Mouse (Mus musculus) liver, embryonic 11.5 days (tissue): ENCODE results near the gene Gm37240. TPM values are rescaled to one million over a fixed set of nuclear protein-coding genes. Genes with fewer than 3 reads are reported as not detected.

Experiments used
- ATAC-seq: fragments of 200-750 bp; cut with Nextera tagmentation; replicated peaks from 2 replicates; pipeline ENCODE4 v1.8.0; 2017; ENCODE audit warnings: moderate number of reproducible peaks, mild to moderate bottlenecking, moderate TSS enrichment, moderate library complexity; ENCODE audit not compliant: low FRiP score
- DNase-seq: peaks from one replicate; pipeline ENCODE4 v3.0.0-alpha.2; 2017; ENCODE audit warnings: low spot score
- H3K27ac ChIP-seq: fragments of 300-500 bp; sonication (generic); 2 replicates; pipeline ENCODE4 v1.5.1; 2014; ENCODE audit warnings: mild to moderate bottlenecking, low read depth, low read length, control low read depth
- H3K27me3 ChIP-seq: fragments of 300-500 bp; sonication (generic); replicated peaks from 2 replicates; pipeline ENCODE4 v1.6.1; 2014; ENCODE audit warnings: low read length, mixed read lengths; ENCODE audit not compliant: control insufficient read depth, insufficient read depth
- H3K36me3 ChIP-seq: fragments of 300-500 bp; sonication (generic); 2 replicates; pipeline ENCODE4 v1.6.1; 2014; ENCODE audit warnings: mild to moderate bottlenecking, low read length, moderate library complexity, mixed read lengths; ENCODE audit not compliant: control insufficient read depth, insufficient read depth
- H3K4me1 ChIP-seq: fragments of 300-500 bp; sonication (generic); replicated peaks from 2 replicates; pipeline ENCODE4 v1.6.1; 2014; ENCODE audit warnings: low read length, mixed read lengths; ENCODE audit not compliant: control insufficient read depth, insufficient read depth
- H3K4me2 ChIP-seq: fragments of 300-500 bp; sonication (generic); 2 replicates; pipeline ENCODE4 v1.6.1; 2014; ENCODE audit warnings: mild to moderate bottlenecking, control low read depth, moderate library complexity
- H3K4me3 ChIP-seq: fragments of 300-500 bp; sonication (generic); 2 replicates; pipeline ENCODE4 v1.5.1; 2014; ENCODE audit warnings: low read depth, low read length, control low read depth
- H3K9ac ChIP-seq: fragments of 300-500 bp; sonication (generic); 2 replicates; pipeline ENCODE4 v1.6.1; 2014; ENCODE audit warnings: low read depth, low read length, control low read depth
- H3K9me3 ChIP-seq: fragments of 300-500 bp; sonication (generic); 2 replicates; pipeline ENCODE4 v1.6.1; 2016; ENCODE audit warnings: low read length, inconsistent platforms, mixed read lengths; ENCODE audit not compliant: control insufficient read depth
- WGBS: fragments of 180-500 bp; shearing (Covaris S2); extraction: QIAGEN DNeasy Blood & Tissue Kit; methylation state at CpG from one replicate; pipeline ENCODE4 v1.1.7; 2014; 5-methylcytosine and 5-hydroxymethylcytosine counted together
- polyA plus RNA-seq: library from polyadenylated mRNA; unstranded; fragments of >200 nt; fragmentation: Nextera tagmentation; extraction: Ambion mirVana; gene quantifications from 2 replicates; pipeline ENCODE4 v1.2.1, GENCODE M21; 2014

Gm37240 gene
- polyA plus RNA-seq, 1 experiment from 2014 or later: 1.6 TPM

DNA sequence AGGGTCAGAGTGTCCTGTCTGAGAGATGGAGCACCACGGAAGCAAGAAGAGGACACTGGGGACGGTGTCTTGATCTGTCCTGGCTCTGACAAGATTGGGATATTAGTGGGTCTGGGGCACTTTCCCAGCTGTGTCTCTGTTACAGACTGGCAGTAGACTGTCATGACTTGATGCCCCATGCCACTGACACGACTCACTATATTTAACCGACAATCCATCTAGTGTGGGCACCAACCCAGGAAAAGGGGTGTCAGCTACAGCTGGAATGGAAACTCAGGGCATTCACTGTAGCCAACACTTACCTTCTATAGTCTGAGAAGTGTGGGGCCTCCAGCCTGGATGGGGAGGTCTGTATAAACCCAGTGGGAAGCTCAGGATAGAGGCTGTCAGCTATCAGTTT, 681.4 kb downstream of the Gm37240 start:
- H3K4me2 ChIP-seq: no peak overlapping the region
- 85% methylated on average over 4 of the region's 4 CpGs for WGBS
- H3K4me1 ChIP-seq: no peaks in the 10 kb centered on the region; the same call in 1 of the 2 replicates
- DNase-seq: no peak
- H3K36me3 ChIP-seq: no peaks in the 10 kb centered on the region
- H3K27ac ChIP-seq: no peak overlapping the region
- no peaks in the 10 kb centered on the region for H3K9me3 ChIP-seq
- H3K9ac ChIP-seq: no peak overlapping the region
- no peaks in the 10 kb centered on the region for H3K27me3 ChIP-seq
- no peak overlapping the region for H3K4me3 ChIP-seq
- no peak for ATAC-seq

DNA sequence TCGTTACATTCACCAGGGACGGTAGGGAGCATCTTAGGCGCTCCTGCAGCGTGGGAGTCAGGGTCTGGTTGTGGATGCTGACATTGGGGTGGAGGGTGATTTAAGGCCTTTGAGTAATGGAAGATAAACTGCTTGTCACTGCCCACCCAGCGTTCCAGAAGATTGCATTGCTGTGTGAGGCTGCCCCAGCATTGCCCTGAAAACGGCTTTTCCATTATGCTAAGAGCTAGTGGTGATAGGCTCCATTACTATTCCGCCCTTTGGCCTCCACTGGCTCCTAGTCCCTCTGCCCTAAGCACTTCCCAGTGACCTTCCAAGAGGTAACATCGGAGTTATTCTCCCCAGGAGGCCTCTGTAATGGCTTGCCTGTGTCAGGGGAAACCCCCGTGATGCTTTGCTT, 683.7 kb downstream of the Gm37240 start:
- H3K27me3 ChIP-seq: no peaks in the 10 kb centered on the region
- H3K27ac ChIP-seq: no peak overlapping the region
- no peaks in the 10 kb centered on the region for H3K9me3 ChIP-seq
- no peak overlapping the region for H3K4me3 ChIP-seq
- no peaks in the 10 kb centered on the region; the same call in 1 of the 2 replicates for H3K4me1 ChIP-seq
- no peaks in the 10 kb centered on the region for H3K36me3 ChIP-seq
- ATAC-seq: no peak
- WGBS: 57% methylated on average over 9 of the region's 9 CpGs
- H3K4me2 ChIP-seq: no peak overlapping the region
- no peak overlapping the region for H3K9ac ChIP-seq
- no peak for DNase-seq

DNA sequence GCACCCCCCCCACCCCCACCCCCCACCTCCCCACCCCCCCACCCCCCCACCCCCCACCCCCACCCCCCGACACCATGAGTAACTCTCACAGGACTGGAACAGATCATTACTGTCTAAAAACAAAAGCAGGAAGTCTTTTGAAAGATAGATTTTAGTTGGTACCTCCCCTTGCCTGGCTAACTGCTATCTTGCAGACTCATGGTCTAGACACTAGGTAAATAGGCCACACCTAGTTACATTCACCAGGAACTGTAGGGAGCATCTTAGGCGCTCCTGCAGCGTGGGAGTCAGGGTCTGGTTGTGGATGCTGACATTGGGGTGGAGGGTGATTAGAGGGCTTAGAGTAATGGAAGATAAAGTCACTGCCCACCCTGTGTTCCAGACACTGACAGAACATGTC, 684.6 kb downstream of the Gm37240 start:
- DNase-seq (no peak), ATAC-seq (no peak)
- no peaks in the 10 kb centered on the region for H3K9me3 ChIP-seq
- 48% methylated on average over 3 of the region's 3 CpGs for WGBS
- no peak overlapping the region for H3K27ac ChIP-seq
- H3K9ac ChIP-seq: no peak overlapping the region
- no peaks in the 10 kb centered on the region; the same call in 1 of the 2 replicates for H3K4me1 ChIP-seq
- H3K36me3 ChIP-seq: no peaks in the 10 kb centered on the region
- no peak overlapping the region for H3K4me2 ChIP-seq
- H3K27me3 ChIP-seq: no peaks in the 10 kb centered on the region
- H3K4me3 ChIP-seq: no peak overlapping the region

DNA sequence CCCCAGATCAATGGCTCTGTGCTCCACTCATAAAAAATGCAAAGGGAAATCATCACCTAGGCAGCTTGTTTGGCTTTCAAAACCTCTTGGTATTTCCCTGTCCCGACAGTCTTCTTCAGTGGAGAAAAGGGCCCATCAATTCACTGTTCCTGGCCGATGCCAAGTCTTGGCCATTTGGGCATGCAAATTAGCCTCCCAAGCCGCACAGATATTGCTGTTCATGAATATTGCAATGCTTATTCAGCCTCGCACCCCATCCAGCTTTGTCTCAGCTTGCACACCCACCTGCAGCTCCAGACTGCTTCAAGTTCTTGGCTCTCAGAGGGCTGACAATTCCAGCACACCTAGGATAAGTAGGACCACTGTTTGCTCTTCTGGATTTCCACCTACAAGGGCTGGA, 685.5 kb downstream of the Gm37240 start:
- H3K4me1 ChIP-seq: no peaks in the 10 kb centered on the region; the same call in 1 of the 2 replicates
- H3K4me2 ChIP-seq: no peak overlapping the region
- no peaks in the 10 kb centered on the region for H3K9me3 ChIP-seq
- no peak overlapping the region for H3K4me3 ChIP-seq
- H3K36me3 ChIP-seq: no peaks in the 10 kb centered on the region
- DNase-seq: no peak
- no peaks in the 10 kb centered on the region for H3K27me3 ChIP-seq
- no peak for ATAC-seq
- H3K9ac ChIP-seq: no peak overlapping the region
- 83% methylated on average over 4 of the region's 4 CpGs for WGBS
- H3K27ac ChIP-seq: no peak overlapping the region

DNA sequence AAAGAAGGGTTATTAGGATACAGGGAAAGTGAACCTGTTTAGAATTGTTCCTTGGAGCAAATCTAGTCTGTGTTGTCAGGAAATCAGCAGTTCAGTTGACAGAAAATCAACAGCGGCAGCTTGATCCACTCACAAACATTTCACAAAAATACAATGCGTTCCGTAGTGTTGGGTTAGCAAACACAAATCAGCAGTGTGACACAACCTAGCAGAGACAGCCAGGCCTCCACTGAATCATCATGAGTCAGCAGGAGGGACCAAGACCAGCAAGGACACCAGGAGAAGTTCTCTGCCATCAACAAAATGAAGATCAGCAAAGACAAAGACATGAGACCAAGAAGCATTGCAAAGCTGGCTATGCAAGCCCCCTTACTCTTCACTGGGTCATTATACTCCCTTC, 688.8 kb downstream of the Gm37240 start:
- H3K9me3 ChIP-seq: no peaks in the 10 kb centered on the region
- no peak overlapping the region for H3K4me3 ChIP-seq
- WGBS: 89% methylated on average over 3 of the region's 3 CpGs
- no peak for DNase-seq
- no peak overlapping the region for H3K4me2 ChIP-seq
- no peak for ATAC-seq
- no peaks in the 10 kb centered on the region; the same call in 1 of the 2 replicates for H3K4me1 ChIP-seq
- no peak overlapping the region for H3K9ac ChIP-seq
- H3K27ac ChIP-seq: no peak overlapping the region
- no peaks in the 10 kb centered on the region for H3K27me3 ChIP-seq
- no peaks in the 10 kb centered on the region for H3K36me3 ChIP-seq

DNA sequence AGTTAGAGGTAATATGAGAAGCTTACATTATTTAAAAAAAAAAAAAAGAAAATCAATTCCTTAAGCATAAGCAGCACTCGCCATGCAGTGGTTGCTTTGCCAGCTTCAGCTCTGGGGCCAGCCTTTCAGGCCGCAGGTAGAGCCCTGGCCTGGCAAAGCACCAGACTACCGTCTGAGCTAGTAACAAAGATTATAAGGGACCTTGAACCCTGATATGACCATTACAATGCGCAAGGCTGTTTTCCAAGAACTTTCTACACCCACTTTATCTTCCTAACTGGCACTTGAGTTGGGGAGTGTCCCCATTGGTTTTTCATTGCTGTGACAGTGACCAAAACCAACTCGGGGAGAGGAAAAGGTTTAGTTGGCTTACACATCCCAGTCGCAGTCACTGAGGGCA, 690.2 kb downstream of the Gm37240 start:
- no peaks in the 10 kb centered on the region for H3K9me3 ChIP-seq
- 76% methylated on average over 6 of the region's 6 CpGs for WGBS
- no peaks in the 10 kb centered on the region for H3K36me3 ChIP-seq
- H3K4me2 ChIP-seq: no peak overlapping the region
- no peaks in the 10 kb centered on the region for H3K4me1 ChIP-seq
- H3K9ac ChIP-seq: no peak overlapping the region
- DNase-seq (no peak), ATAC-seq (no peak)
- no peak overlapping the region for H3K27ac ChIP-seq
- no peak overlapping the region for H3K4me3 ChIP-seq
- H3K27me3 ChIP-seq: no peaks in the 10 kb centered on the region

DNA sequence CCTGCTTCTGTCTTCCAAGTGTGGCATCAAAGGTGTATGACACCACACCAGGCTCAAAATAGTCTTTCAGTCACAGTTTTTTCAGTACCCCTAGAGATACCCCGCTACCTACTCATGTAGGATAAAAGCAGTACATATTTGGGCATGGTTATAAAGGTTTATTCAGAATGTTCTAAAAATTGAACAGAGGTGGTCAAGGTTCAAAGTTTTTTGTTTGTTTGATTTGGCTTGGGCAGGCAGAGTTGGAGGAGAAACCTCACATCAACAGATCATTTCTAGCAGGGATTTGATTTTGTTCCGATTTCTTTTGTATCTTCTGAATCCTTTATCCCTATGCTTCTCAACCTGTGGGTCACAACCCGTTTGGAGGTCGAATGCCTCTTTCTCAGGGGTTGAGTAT, 690.7 kb downstream of the Gm37240 start:
- Histone ChIP-seq H3K36me3 (no peaks in the 10 kb centered on the region), H3K9me3 (no peaks in the 10 kb centered on the region), H3K9ac (no peak overlapping the region), H3K4me3 (no peak overlapping the region), H3K27ac (no peak overlapping the region), H3K27me3 (no peaks in the 10 kb centered on the region), H3K4me1 (no peaks in the 10 kb centered on the region), H3K4me2 (no peak overlapping the region)
- no peak for ATAC-seq
- WGBS: 79% methylated on average over 4 of the region's 4 CpGs
- no peak for DNase-seq

DNA sequence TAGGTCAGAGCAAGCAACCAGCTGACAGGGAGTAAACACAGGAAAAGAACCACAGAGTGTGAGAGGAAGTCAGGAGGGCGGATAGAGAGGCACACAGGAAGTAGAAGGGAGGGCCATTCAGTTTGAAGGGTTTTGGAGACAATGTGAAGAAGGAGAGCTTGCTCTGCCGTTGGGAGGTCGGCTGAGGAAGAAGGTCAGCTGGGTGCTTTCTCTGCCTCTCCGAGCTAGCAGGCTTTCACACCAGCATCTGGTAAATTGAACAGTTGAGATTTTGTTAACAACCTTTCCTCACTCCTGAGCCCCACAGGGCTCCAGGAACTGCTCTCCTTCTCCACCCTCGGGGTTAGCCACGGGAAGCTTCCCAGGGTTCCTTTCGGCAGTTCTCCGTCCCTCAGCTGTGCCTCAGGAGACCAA, 692.2 kb downstream of the Gm37240 start:
- no peak for ATAC-seq
- H3K27me3 ChIP-seq: no peaks in the 10 kb centered on the region
- H3K4me2 ChIP-seq: peak overlapping the region; percentile 44
- H3K4me3 ChIP-seq: peak overlapping the region; percentile 21
- H3K27ac ChIP-seq: no peak overlapping the region
- H3K36me3 ChIP-seq: no peaks in the 10 kb centered on the region
- WGBS: 38% methylated on average over 8 of the region's 8 CpGs
- no peak for DNase-seq
- H3K4me1 ChIP-seq: no peaks in the 10 kb centered on the region
- no peaks in the 10 kb centered on the region for H3K9me3 ChIP-seq
- no peak overlapping the region for H3K9ac ChIP-seq

DNA sequence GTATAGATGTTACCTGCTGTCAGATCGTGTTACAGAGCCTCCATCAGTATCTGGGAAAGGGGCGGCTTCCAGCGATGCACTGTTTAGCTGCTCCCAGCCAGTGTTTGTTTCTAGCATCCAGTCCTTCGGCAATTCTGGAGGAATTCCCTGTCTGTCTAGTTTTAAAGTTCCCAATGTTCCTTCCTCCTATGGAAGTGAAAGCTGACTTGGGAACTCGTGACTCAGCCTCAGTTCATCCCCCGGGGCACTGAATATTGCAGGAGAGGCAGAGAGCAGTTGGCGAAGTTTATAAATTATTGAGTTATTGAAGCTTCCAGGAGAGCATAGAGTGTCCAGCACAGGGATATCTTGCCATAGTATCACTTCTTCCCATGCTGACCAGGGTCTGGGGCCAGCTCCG, 697.5 kb downstream of the Gm37240 start:
- no peak overlapping the region for H3K27ac ChIP-seq
- no peaks in the 10 kb centered on the region for H3K9me3 ChIP-seq
- no peaks in the 10 kb centered on the region for H3K36me3 ChIP-seq
- H3K4me3 ChIP-seq: no peak overlapping the region
- DNase-seq (no peak), ATAC-seq (no peak)
- no peaks in the 10 kb centered on the region for H3K27me3 ChIP-seq
- H3K9ac ChIP-seq: no peak overlapping the region
- no peak overlapping the region for H3K4me2 ChIP-seq
- 74% methylated on average over 8 of the region's 8 CpGs for WGBS
- H3K4me1 ChIP-seq: no peaks in the 10 kb centered on the region
